Mouse (Mus musculus) liver, embryonic 14.5 days (tissue): ENCODE measurements around the gene Cd28. TPM values are rescaled to one million over a fixed set of nuclear protein-coding genes. Genes with fewer than 3 reads are reported as not detected.

ENCODE experiments used
- ATAC-seq: fragments of 200-750 bp; cut with Nextera tagmentation; 2 replicates; pipeline ENCODE4 v1.8.0; 2017; ENCODE audit warnings: moderate number of reproducible peaks, mild to moderate bottlenecking, moderate library complexity; ENCODE audit not compliant: insufficient read depth
- DNase-seq, 3 experiments: peaks; one replicate each; pipeline ENCODE4 v3.0.0-alpha.2; 2012 to 2013; ENCODE audit warnings: low read depth in 3 of 3, low spot score in 3 of 3
- H3K27ac ChIP-seq: fragments of 300-500 bp; sonication (generic); 2 replicates; pipeline ENCODE4 v1.5.1; 2014; ENCODE audit warnings: moderate library complexity, mild to moderate bottlenecking, control low read depth, inconsistent platforms
- H3K27me3 ChIP-seq: fragments of 300-500 bp; sonication (generic); 2 replicates; pipeline ENCODE4 v1.6.1; 2014; ENCODE audit warnings: mild to moderate bottlenecking, low read length, moderate library complexity; ENCODE audit not compliant: control insufficient read depth, insufficient read depth
- H3K36me3 ChIP-seq: fragments of 300-500 bp; sonication (generic); replicated peaks from 2 replicates; pipeline ENCODE4 v1.6.1; 2014; ENCODE audit warnings: low read depth; ENCODE audit not compliant: control insufficient read depth, insufficient read depth
- H3K4me1 ChIP-seq, 2 experiments: fragments of 200-500 bp in 1 of 2; fragments of 300-500 bp in 1 of 2; sonication (generic) in 1 of 2; replicated peaks; 2 replicates each; pipeline ENCODE4 v1.6.1; 2012 to 2014; ENCODE audit warnings: antibody characterized with exemption in 1 of 2, inconsistent platforms in 1 of 2, low read length in 1 of 2; ENCODE audit not compliant: control insufficient read depth in 2 of 2, insufficient read depth in 2 of 2
- H3K4me2 ChIP-seq: fragments of 300-500 bp; sonication (generic); 2 replicates; pipeline ENCODE4 v1.6.1; 2014; ENCODE audit warnings: low read depth, mild to moderate bottlenecking, control low read depth, moderate library complexity
- H3K4me3 ChIP-seq, 2 experiments: fragments of 200-500 bp in 1 of 2; fragments of 300-500 bp in 1 of 2; sonication (generic) in 1 of 2; 2 replicates each; pipeline ENCODE4 v1.5.1; 2012 to 2014; ENCODE audit warnings: low read depth in 2 of 2, low read length in 2 of 2, mild to moderate bottlenecking in 2 of 2, control low read depth in 1 of 2, inconsistent platforms in 1 of 2, moderate library complexity in 1 of 2; ENCODE audit not compliant: insufficient read depth in 1 of 2
- H3K9ac ChIP-seq: fragments of 300-500 bp; sonication (generic); replicated peaks from 2 replicates; pipeline ENCODE4 v1.6.1; 2014; ENCODE audit warnings: mild to moderate bottlenecking, control low read depth, moderate library complexity
- H3K9me3 ChIP-seq: fragments of 300-500 bp; sonication (generic); 2 replicates; pipeline ENCODE4 v1.6.1; 2016; ENCODE audit warnings: low read length, mixed read lengths; ENCODE audit not compliant: control insufficient read depth
- CTCF ChIP-seq: IDR thresholded peaks from 2 replicates; pipeline ENCODE4 v1.5.1; 2016; ENCODE audit warnings: antibody characterized with exemption, low read depth, control low read depth
- EP300 ChIP-seq: IDR thresholded peaks from 2 replicates; pipeline ENCODE4 v1.6.1; 2016; ENCODE audit warnings: antibody characterized with exemption, low read depth
- WGBS: fragments of 180-500 bp; shearing (Covaris S2); extraction: QIAGEN DNeasy Blood & Tissue Kit; methylation state at CpG from one replicate; pipeline ENCODE4 v1.1.7; 2014; ENCODE audit not compliant: insufficient replicate concordance; 5-methylcytosine and 5-hydroxymethylcytosine counted together
- polyA plus RNA-seq, 2 experiments: library from polyadenylated mRNA; depleted of rRNA in 1 of 2; stranded (reverse) in 1 of 2; unstranded in 1 of 2; fragments of >200 nt; fragmentation: Nextera tagmentation in 1 of 2; extraction: Ambion mirVana in 1 of 2; gene quantifications; 2 replicates each; pipeline versions ENCODE4 v1.2.1 to v1.2.3; 2012 to 2014

The Cd28 gene
- 0.03 and 0.04 TPM in 2 replicates for polyA plus RNA-seq (2012; rRNA removed)
- polyA plus RNA-seq (2014; fragmentation: Nextera tagmentation; extraction: Ambion mirVana) = 0.11 TPM in 1 of 2 replicates, not detected in the other

DNA sequence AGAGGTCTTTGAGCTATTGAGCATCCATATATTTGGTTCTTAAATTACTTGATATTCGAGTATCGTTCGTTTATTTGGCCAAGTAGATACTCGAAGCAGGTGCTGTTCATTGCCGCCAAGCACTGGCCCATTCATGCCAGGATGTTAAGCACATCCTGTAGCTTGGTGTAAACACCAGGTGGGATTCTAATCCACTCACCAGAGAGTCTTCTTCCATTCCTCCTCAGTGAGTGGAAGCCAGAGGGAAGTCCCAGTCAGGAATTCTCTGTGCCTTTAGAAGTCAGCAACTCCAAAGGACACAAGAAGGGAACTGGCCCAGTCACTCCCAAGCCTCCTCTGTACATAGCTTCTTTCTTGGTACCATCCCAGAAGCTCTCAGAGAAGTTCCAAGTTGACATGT lies at the start of gene Cd28:
TSS of gene Cd28 (plus strand) at position 234 of the 400 bp plus-strand sequence.
- ATAC-seq = no peak
- Histone ChIP-seq H3K27ac (no peak within 1 kb of the TSS), H3K4me1 (no peaks in the 10 kb centered on the region; a peak in 1 of 4 replicates), H3K27me3 (no peaks in the 10 kb centered on the region), H3K4me3 (no peak within 1 kb of the TSS), H3K36me3 (no peaks in the 10 kb centered on the region), H3K4me2 (no peak within 1 kb of the TSS), H3K9me3 (no peaks in the 10 kb centered on the region), H3K9ac (no peak within 1 kb of the TSS)
- TF ChIP-seq EP300 (no peak), CTCF (no peak)
- 78% methylated on average over 5 of the region's 5 CpGs for WGBS
- no peak for DNase-seq

GRCm38 (mm10) chr1:60667873-60668616 lies 48.6 kb upstream of the Cd28 start:
- no peak overlapping the region for H3K4me3 ChIP-seq
- H3K27ac ChIP-seq = no peak overlapping the region
- WGBS = 59% methylated on average over 17 of the region's 17 CpGs
- H3K27me3 ChIP-seq = no peaks in the 10 kb centered on the region
- ATAC-seq (no peak), DNase-seq (no peak)
- H3K4me2 ChIP-seq = peak overlapping the region; percentile 18; the same call in 1 of the 2 replicates
- TF ChIP-seq CTCF (no peak), EP300 (no peak)
- H3K4me1 ChIP-seq = peaks cover 0 to 15% of the 10 kb centered on the region in 2 experiments; a peak in 2 of 4 replicates
- no peaks in the 10 kb centered on the region for H3K36me3 ChIP-seq
- no peaks in the 10 kb centered on the region for H3K9me3 ChIP-seq
- H3K9ac ChIP-seq = no peak overlapping the region

- Histone ChIP-seq H3K4me1 (peaks cover 0 to 15% of the 10 kb centered on the region in 2 experiments; a peak in 2 of 4 replicates), H3K27ac (no peak overlapping the region), H3K36me3 (no peaks in the 10 kb centered on the region), H3K27me3 (no peaks in the 10 kb centered on the region), H3K4me2 (no peak overlapping the region), H3K9ac (no peak overlapping the region), H3K9me3 (no peaks in the 10 kb centered on the region), H3K4me3 (no peak overlapping the region)
- ATAC-seq = peak; percentile 59
- DNase-seq = peak in 1 of 3 experiments; percentile 23
- WGBS = 30% methylated on average over 9 of the region's 9 CpGs
- TF ChIP-seq EP300 = no peak
- TF ChIP-seq CTCF = no peak
Measured at GRCm38 (mm10) chr1:60669048-60669447, 47.6 kb upstream of the Cd28 start.

GRCm38 (mm10) chr1:60669664-60670063 lies 46.9 kb upstream of the Cd28 start:
- 69% methylated on average over 2 of the region's 2 CpGs for WGBS
- H3K4me3 ChIP-seq = no peak overlapping the region
- H3K27me3 ChIP-seq = no peaks in the 10 kb centered on the region
- no peak overlapping the region for H3K27ac ChIP-seq
- no peaks in the 10 kb centered on the region for H3K36me3 ChIP-seq
- ATAC-seq (no peak), DNase-seq (no peak)
- no peak overlapping the region for H3K4me2 ChIP-seq
- TF ChIP-seq EP300 = no peak
- H3K4me1 ChIP-seq = peaks cover 0 to 15% of the 10 kb centered on the region in 2 experiments; a peak in 2 of 4 replicates
- H3K9me3 ChIP-seq = no peaks in the 10 kb centered on the region
- no peak overlapping the region for H3K9ac ChIP-seq

DNA sequence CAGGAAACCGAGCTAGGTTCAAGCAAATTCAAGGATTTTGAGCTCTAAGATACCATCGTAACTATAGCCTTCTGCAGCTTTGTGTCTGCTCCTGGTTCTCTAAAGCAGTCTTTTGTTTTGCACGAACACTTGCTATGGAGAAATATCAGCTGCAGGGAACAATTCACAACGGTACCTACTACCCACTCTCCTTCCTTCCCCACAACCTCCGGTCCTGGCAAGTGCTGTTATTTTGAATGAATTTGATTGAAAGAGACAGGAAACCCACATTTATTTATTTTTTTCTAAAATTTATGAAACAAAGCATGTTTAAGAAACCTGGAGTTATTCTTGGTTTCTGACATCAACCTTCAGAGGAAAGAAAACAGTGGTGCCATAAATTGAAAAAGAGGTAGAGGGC lies 46.4 kb upstream of the Cd28 start:
- no peak for ATAC-seq
- TF ChIP-seq EP300 = no peak
- TF ChIP-seq CTCF = no peak
- no peak overlapping the region for H3K4me2 ChIP-seq
- 47% methylated on average over 5 of the region's 5 CpGs for WGBS
- no peak overlapping the region for H3K27ac ChIP-seq
- peaks cover 0 to 15% of the 10 kb centered on the region in 2 experiments; a peak in 2 of 4 replicates for H3K4me1 ChIP-seq
- no peaks in the 10 kb centered on the region for H3K27me3 ChIP-seq
- H3K9ac ChIP-seq = no peak overlapping the region
- no peaks in the 10 kb centered on the region for H3K36me3 ChIP-seq
- H3K4me3 ChIP-seq = no peak overlapping the region
- DNase-seq = no peak
- H3K9me3 ChIP-seq = no peaks in the 10 kb centered on the region
